Mouse (Mus musculus) neural tube, embryonic 14.5 days (tissue): ENCODE measurements at regions not wholly inside any gene's neighbourhood (a gene's known extent, or its start where the extent isn't known, plus 50 kb on each side); places are given as distances from the start of the nearest gene placed in this dataset.

Experiments used
- ATAC-seq: fragments of 200-750 bp; cut with Nextera tagmentation; 2 replicates; pipeline ENCODE4 v1.8.0; 2017; ENCODE audit warnings: low read depth, mild to moderate bottlenecking, moderate TSS enrichment, moderate library complexity
- H3K27ac ChIP-seq: fragments of 300-500 bp; sonication (generic); 2 replicates; pipeline ENCODE4 v1.5.1; 2014; ENCODE audit warnings: low read depth, mild to moderate bottlenecking, control low read depth, low read length, moderate library complexity, mixed read lengths
- H3K27me3 ChIP-seq: fragments of 300-500 bp; sonication (generic); 2 replicates; pipeline ENCODE4 v1.6.1; 2014; ENCODE audit warnings: low read length; ENCODE audit not compliant: control insufficient read depth, insufficient read depth
- H3K36me3 ChIP-seq: fragments of 300-500 bp; sonication (generic); 2 replicates; pipeline ENCODE4 v1.6.1; 2014; ENCODE audit warnings: low read length, mixed read lengths; ENCODE audit not compliant: control insufficient read depth, insufficient read depth
- H3K4me1 ChIP-seq: fragments of 300-500 bp; sonication (generic); 2 replicates; pipeline ENCODE4 v1.6.1; 2014; ENCODE audit warnings: low read length; ENCODE audit not compliant: control insufficient read depth, insufficient read depth
- H3K4me2 ChIP-seq: fragments of 300-500 bp; sonication (generic); 2 replicates; pipeline ENCODE4 v1.6.1; 2014; ENCODE audit warnings: mild to moderate bottlenecking, low read depth, low read length, control low read depth
- H3K4me3 ChIP-seq: fragments of 300-500 bp; sonication (generic); 2 replicates; pipeline ENCODE4 v1.5.1; 2014; ENCODE audit warnings: low read depth, low read length, control low read depth, mixed read lengths
- H3K9ac ChIP-seq: fragments of 300-500 bp; sonication (generic); replicated peaks from 2 replicates; pipeline ENCODE4 v1.6.1; 2014; ENCODE audit warnings: low read depth, mild to moderate bottlenecking, control low read depth, low read length, mixed read lengths
- H3K9me3 ChIP-seq: fragments of 300-500 bp; sonication (generic); 2 replicates; pipeline ENCODE4 v1.6.1; 2016; ENCODE audit warnings: low read length; ENCODE audit not compliant: control insufficient read depth
- WGBS: fragments of 180-500 bp; shearing (Covaris S2); extraction: QIAGEN DNeasy Blood & Tissue Kit; methylation state at CpG from one replicate; pipeline ENCODE4 v1.1.7; 2014; 5-methylcytosine and 5-hydroxymethylcytosine counted together

DNA sequence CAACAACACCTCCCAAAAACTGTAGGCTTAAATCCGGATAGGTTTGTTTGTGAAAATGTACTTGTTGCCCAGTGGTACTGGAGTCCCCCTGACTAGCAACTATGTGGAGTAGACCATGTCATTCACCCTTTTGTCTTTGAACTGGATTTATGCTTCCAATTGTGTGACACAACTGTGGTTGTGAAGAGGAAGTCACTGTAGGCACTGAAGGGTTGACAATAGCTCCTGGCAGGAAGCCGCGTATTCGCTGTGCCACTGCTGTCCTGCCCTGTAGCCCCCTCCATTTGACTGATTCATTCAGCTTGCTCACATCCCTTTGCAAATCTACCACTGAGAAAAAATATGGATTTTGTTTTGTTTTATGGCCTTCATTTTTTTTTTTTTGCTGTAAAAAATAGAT lies 353.9 kb downstream of the Btg1 start:
- ATAC-seq: 0 out of 2 replicates have a peak, but pooled peaks have one; percentile 38
- Histone ChIP-seq H3K9me3 (no peaks in the 10 kb centered on the region), H3K4me3 (no peak overlapping the region), H3K27me3 (no peaks in the 10 kb centered on the region), H3K36me3 (no peaks in the 10 kb centered on the region), H3K4me1 (no peaks in the 10 kb centered on the region), H3K9ac (no peak overlapping the region), H3K4me2 (no peak overlapping the region), H3K27ac (no peak overlapping the region)
- 34% methylated on average over 4 of the region's 4 CpGs for WGBS

GRCm38 (mm10) chr10:96971810-96972209 lies 355.0 kb downstream of the Btg1 start:
- Histone ChIP-seq H3K4me3 (no peak overlapping the region), H3K4me1 (no peaks in the 10 kb centered on the region), H3K4me2 (no peak overlapping the region), H3K36me3 (no peaks in the 10 kb centered on the region), H3K27me3 (no peaks in the 10 kb centered on the region), H3K27ac (no peak overlapping the region), H3K9ac (no peak overlapping the region), H3K9me3 (no peaks in the 10 kb centered on the region)
- WGBS: 67% methylated on average over 3 of the region's 3 CpGs
- ATAC-seq: no peak

DNA sequence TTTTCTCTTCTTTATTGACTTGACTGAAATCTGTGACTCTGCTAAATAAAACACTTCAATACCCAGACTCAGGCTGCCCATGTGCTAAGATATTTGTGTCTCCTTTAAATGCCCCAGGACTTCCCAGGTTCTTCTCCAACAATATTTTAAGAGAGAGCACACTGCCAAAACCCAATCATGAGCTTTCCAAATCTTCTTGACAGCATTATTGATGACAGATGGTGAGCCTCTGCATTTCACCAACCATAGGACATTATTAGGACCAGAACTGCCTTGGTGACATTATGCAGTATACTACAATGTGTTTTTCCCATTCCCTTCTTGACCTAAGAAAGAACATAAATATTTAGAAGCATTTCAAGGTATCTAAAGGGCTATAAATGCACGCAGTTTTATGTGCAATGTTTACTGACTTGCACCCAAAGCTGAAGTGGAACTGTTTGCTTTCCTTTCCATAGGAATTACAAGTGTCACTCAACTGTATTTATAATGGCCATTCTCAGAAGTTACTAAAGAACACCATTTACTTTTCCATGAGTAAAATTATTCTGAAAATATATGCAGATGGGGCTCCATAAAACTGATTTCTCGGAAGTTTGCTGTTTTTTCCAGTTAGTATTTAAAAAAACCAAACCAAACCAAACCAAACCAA lies 357.6 kb downstream of the Btg1 start:
- no peaks in the 10 kb centered on the region for H3K4me1 ChIP-seq
- no peak for ATAC-seq

GRCm38 (mm10) chr10:96976691-96977090 lies 359.9 kb downstream of the Btg1 start:
- Histone ChIP-seq H3K9me3 (no peaks in the 10 kb centered on the region), H3K9ac (no peak overlapping the region), H3K4me3 (no peak overlapping the region), H3K27me3 (no peaks in the 10 kb centered on the region), H3K27ac (no peak overlapping the region), H3K4me2 (no peak overlapping the region), H3K4me1 (no peaks in the 10 kb centered on the region), H3K36me3 (no peaks in the 10 kb centered on the region)
- no peak for ATAC-seq

More for the DNA sequence above, 357.6 kb downstream of the Btg1 start:
- WGBS: 69% methylated on average over 2 of the region's 2 CpGs
- Histone ChIP-seq H3K4me3 (no peak overlapping the region), H3K9me3 (no peaks in the 10 kb centered on the region), H3K27me3 (no peaks in the 10 kb centered on the region), H3K4me2 (no peak overlapping the region), H3K9ac (no peak overlapping the region), H3K27ac (no peak overlapping the region), H3K36me3 (no peaks in the 10 kb centered on the region)

DNA sequence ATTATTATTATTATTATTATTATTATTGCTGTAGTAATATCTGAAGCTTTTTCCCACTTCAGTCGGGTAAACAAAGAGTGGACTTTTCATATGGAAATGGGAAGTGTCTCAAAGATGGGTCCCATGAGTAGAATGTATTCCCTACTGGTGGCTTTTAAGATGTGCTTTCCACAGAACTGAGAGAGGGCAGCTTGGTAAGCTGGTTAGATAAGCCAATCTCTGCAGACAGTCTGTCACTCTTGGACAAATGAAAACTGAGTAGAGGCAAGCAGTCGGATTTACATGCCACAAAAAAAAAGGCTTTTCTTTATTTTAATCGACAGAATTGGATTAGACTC lies 363.7 kb downstream of the Btg1 start:
- no peak overlapping the region for H3K4me3 ChIP-seq
- H3K36me3 ChIP-seq: no peaks in the 10 kb centered on the region
- ATAC-seq: peak; percentile 61
- 22% methylated on average over 3 of the region's 3 CpGs for WGBS
- no peaks in the 10 kb centered on the region for H3K27me3 ChIP-seq
- H3K27ac ChIP-seq: no peak overlapping the region; the same call in 1 of the 2 replicates
- no peaks in the 10 kb centered on the region for H3K4me1 ChIP-seq
- H3K9ac ChIP-seq: no peak overlapping the region
- no peak overlapping the region for H3K4me2 ChIP-seq
- no peaks in the 10 kb centered on the region for H3K9me3 ChIP-seq

- Histone ChIP-seq H3K9me3 (no peaks in the 10 kb centered on the region), H3K27me3 (no peaks in the 10 kb centered on the region), H3K4me3 (no peak overlapping the region), H3K4me1 (no peaks in the 10 kb centered on the region), H3K4me2 (no peak overlapping the region), H3K27ac (peak overlapping the region; percentile 45; the same call in 1 of the 2 replicates), H3K9ac (no peak overlapping the region), H3K36me3 (no peaks in the 10 kb centered on the region)
- WGBS: 15% methylated on average over 9 of the region's 9 CpGs
- peak; percentile 88 for ATAC-seq
These were observed 364.2 kb downstream of the Btg1 start for GRCm38 (mm10) chr10:96980832-96981515.

- WGBS: 79% methylated on average over 2 of the region's 2 CpGs
- no peak overlapping the region for H3K4me2 ChIP-seq
- no peak overlapping the region for H3K9ac ChIP-seq
- H3K36me3 ChIP-seq: no peaks in the 10 kb centered on the region
- H3K4me3 ChIP-seq: no peak overlapping the region
- no peaks in the 10 kb centered on the region for H3K27me3 ChIP-seq
- ATAC-seq: no peak; the same call in 1 of the 2 replicates
- H3K27ac ChIP-seq: peak overlapping the region; percentile 45; the same call in 1 of the 2 replicates
- H3K4me1 ChIP-seq: no peaks in the 10 kb centered on the region
- H3K9me3 ChIP-seq: no peaks in the 10 kb centered on the region
These were observed 364.7 kb downstream of the Btg1 start for GRCm38 (mm10) chr10:96981516-96981869.

GRCm38 (mm10) chr10:97000871-97001270 lies 384.1 kb downstream of the Btg1 start:
- Histone ChIP-seq H3K4me2 (no peak overlapping the region), H3K36me3 (no peaks in the 10 kb centered on the region), H3K27me3 (no peaks in the 10 kb centered on the region), H3K4me1 (0 out of 2 replicates have a peak, but pooled peaks cover 2% of the 10 kb centered on the region), H3K27ac (no peak overlapping the region), H3K9ac (no peak overlapping the region), H3K4me3 (no peak overlapping the region), H3K9me3 (no peaks in the 10 kb centered on the region)
- no peak for ATAC-seq

- Histone ChIP-seq H3K9ac (no peak overlapping the region), H3K4me3 (no peak overlapping the region), H3K4me2 (no peak overlapping the region), H3K27me3 (no peaks in the 10 kb centered on the region), H3K27ac (no peak overlapping the region), H3K9me3 (no peaks in the 10 kb centered on the region), H3K4me1 (no peaks in the 10 kb centered on the region), H3K36me3 (no peaks in the 10 kb centered on the region)
- no peak for ATAC-seq
These were observed 392.1 kb downstream of the Btg1 start for GRCm38 (mm10) chr10:97008873-97009272.
